Mouse (Mus musculus) left cerebral cortex, postnatal 14 days (tissue): ENCODE results near the gene Eid3. TPM values are rescaled to one million over a fixed set of nuclear protein-coding genes. Genes with fewer than 3 reads are reported as not detected.

Source experiments
- DNase-seq, 2 experiments: peaks; one replicate each; pipeline ENCODE4 v3.0.0; 2021 to 2022; ENCODE audit warnings: low spot score in 2 of 2, mixed read lengths in 1 of 2
- intact Hi-C: fragments of 180-260 bp; cut with DNase I; formaldehyde crosslinking; loops from one replicate; pipeline ENCODE4 v1.15.1; 2025
- long read RNA-seq, 2 experiments: library from polyadenylated mRNA; stranded (forward); transcript quantifications; one replicate each; pipeline ENCODE4 v2.0.0; 2021
- total RNA-seq, 2 experiments: library from RNA; stranded (reverse); gene quantifications; 2 replicates each; pipeline ENCODE4 v1.2.3; 2021

Eid3 gene
- 1 to 10 TPM; 1.1 to 2.2 TPM for total RNA-seq
- long read RNA-seq, experiment 1: 0 reads
- long read RNA-seq, experiment 2: 0 reads

DNA sequence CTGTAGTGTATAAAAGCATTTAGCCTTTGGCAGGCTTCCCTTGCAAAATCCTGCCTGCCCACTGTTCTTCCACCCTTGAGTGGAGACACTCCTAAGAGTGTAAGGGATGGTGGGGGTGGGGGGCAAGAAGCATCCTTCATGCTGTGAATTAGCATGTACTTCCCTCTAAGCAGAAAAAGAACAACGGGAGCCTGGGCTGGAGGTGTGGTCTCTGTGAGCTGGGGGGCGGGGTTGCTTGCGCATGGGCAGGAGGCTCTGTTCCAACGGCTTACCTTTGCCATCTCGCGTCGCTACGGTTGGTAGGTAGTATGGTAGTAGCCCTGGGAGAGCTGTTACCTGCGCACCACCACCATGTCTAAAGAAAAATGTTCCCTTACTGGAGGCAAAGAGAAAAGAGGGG, at the start of gene Eid3:
Gene Eid3, plus strand, starts transcription at position 271 of the 400 bp plus-strand sequence.
- intact Hi-C loops: no loop called here
- DNase-seq: no peak

DNA sequence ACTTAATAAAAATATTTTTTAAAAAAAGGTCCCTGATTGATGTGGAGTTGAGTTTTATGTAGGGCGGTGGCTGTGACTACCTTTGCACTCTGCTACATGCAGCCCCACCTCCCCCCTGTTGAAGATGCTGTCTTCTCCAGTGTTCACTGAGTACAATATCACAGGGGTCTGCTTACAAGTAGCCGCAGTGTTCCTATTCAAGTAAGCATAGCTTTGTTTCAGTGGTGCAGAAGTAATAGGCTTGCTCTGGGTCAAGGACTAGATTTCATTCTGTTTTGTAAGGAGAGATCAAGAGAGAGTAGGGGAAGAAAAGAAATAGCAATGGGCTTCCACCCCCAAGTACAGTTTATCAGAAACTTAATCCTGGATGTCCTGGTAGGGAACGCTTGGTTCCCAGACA, 48.9 kb upstream of the Eid3 start:
- DNase-seq: no peak
- intact Hi-C loops: no loop called here

DNA sequence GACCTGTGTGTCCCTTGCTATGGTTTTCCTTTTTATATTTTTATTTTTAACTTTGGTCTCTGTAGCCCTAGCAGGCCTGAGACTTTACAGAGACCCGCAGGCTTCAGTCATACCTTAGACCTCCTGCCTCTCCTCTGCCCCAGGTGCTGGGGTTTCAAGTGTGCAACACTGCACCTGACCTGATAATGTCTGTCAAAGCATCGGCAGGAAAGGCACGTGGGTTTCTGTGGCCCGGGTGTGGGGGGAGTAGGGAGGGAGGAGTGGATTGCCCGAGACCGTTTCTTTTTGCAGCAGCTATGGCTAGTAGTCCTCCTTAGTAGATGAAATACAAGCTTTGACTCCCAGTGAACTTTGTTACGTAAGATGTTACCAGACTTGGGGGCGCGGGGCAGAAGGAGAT, 48.5 kb upstream of the Eid3 start:
- no peak for DNase-seq
- intact Hi-C loops: no loop called here

DNA sequence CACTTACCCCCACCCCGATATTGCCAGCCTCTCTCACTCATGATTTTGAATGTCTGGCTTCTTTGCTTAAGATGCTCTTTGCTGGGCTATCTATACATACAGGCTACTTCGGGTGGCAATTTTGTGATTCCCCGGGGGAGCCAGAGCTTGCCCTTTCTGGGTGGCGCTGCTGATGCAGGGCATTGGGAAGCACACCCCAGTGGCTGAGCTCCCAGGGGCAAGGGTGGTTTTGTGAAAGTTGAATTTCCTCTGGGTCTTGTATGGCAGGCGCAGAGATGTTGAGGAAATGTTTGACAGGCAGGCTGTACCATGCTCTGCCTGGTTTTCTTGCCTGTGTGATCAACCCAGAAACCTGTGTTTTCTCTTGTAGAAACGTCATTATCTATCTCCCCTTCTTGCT, 47.8 kb upstream of the Eid3 start:
- no peak for DNase-seq
- intact Hi-C loops: no loop called here

DNA sequence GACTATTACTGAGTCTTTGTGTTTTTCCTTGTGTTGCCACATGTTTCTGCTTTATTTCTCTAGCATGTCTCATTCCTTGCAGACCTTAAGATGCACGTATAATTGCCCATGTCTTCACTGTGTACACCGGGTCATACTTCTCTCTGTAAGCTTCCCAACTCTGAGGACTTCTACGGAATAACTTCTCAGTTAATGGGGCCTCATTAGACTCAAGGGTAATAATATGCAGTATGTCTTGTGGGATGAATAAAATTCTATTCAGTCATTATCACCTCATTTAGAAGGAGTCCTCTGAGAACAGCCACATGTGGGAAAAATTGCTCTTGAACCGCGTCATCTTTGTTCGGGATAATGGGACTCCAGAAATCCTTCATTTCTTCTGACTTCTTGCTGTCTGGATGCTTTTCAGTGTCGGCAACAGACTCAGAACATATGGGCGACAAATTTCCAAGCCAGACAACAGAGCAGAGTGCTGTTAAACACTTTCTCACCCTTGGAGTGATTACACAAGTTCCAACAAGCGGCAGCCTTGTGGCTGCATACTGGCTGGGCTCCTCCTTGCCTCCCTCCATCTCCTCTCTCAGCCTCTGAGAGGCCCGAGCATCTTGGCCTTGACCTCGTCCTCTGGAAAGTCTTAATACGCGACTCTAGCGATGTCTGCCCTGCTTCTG, 43.2 kb upstream of the Eid3 start:
- no peak for DNase-seq
- intact Hi-C loops: loop anchor here (5.0 kb wide), 1 partner anchor 39 kb away; no protein-coding TSS in a partner anchor

DNA sequence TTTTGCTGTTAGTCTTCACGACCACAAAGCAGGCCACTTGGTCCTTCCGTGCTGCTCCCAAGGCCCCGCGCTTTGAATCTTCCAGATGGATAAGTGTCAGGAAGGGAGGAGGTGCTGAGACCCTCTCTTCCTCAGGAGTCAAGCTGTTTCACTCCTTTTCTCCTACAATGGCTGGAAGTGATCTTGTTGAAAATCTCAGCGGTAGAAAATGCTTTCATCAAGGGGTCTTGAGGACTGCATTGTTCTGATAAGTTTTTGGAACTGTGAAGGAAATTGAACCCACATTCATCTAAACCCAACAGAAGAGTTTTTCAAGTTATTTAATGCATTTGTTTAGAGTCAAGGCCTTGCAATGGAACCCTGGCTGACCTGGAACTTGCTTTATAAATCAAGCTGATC, 42.6 kb upstream of the Eid3 start:
- intact Hi-C loops: loop anchor here (5.0 kb wide), 1 partner anchor 39 kb away; no protein-coding TSS in a partner anchor
- no peak for DNase-seq

DNA sequence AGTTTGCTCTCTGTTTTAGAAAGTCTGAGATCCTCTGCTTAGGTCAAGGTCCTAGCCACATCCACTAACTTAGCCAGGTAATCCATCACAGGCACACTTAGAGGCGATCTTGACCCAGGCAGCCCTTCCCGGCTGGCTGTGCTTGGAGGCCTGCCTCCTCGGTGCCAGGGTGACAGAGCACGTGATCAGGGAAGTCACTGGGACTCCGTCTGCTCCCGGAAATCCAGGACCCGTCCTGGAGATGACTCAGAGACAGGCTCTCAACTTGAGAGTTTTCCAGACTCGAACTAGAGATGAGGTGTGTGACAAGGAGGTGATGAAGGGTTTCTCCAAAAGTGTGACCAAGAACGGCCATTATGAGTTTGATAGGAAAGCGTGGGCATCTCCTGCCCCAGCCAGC, 41.9 kb upstream of the Eid3 start:
- intact Hi-C loops: loop anchor here (5.0 kb wide), 1 partner anchor 38 kb away; no protein-coding TSS in a partner anchor
- DNase-seq: no peak

DNA sequence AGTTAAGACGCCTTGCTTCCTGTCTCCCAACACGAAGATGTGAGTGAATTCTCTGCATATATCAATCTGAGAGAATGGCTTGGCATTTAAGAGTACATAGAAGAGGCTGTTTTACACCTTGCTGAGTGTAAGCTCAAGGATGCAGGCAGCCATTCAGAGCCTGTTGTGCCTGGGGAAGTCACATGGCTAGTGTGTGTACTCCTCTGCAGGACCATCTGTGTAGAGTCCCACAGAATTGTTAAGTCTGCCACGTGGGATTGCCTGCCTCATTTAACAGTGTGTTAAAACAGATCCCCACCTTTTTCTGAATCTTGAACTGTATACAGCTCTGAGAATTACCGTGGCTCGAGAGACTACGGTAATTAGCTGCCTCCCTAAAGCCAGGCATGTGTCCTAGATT, 39.9 kb upstream of the Eid3 start:
- intact Hi-C loops: no loop called here
- peak; percentile 24 for DNase-seq

DNA sequence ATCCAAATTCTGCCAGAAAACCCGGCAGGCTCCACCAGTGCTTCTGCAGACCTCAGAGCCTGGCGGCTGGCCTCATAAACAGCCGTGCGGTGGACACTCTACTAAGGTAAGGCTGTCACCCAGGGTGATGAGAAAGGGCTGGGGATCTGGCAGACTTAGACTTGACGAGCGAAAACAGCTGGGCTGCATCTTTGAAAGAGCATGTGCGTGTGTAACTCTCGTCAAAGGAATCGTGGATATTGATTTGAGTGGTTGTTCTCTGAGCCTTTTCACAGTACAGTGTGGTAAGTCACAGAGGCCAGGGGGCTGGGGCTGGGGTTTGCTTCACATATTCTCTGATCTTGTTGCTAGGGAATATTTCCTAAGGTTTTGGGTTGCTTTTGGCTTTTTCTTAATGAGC, 32.5 kb upstream of the Eid3 start, which contains the start of gene Txnrd1:
Gene Txnrd1, plus strand, starts transcription at position 26 of the 400 bp plus-strand sequence.
- no peak for DNase-seq
- intact Hi-C loops: no loop called here

DNA sequence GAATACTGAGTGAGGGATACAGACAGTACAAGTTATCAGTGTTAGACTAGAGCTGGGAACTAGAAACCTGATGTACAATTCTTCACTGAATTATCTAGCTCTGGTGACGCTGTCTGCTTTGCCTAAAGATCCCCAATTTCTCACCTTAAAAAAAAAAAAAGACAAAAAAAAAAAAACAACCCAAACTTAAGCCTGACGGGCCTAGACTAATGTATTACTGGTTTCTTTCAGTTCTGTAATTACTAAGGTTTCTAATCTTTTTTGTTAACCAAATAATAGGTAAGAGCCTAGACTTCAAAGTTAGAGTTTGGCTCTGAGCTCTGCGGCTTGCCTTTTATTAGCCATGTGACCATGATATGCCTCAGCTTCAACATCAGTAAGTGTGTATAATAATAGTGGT, 30.5 kb upstream of the Eid3 start:
- DNase-seq: no peak
- intact Hi-C loops: no loop called here

DNA sequence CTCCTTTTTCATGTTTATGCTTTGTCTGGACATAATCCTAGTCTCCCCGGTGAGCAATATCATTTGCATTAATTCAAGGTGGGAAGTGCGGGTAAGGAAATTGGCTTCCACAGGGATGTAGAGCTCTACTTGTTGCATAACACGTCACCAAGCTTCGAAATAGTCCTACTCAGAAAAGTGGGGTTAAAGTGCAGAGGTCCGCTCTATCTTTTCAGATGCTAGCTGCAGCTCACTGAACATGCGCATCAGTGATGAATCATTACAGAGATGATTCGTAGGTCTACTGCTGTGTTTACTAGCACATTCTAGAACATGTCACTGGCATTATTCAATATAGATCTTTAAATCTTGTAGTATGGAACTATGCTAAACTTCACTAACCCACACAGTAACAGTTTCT, 28.0 kb upstream of the Eid3 start:
- intact Hi-C loops: no loop called here
- no peak for DNase-seq

DNA sequence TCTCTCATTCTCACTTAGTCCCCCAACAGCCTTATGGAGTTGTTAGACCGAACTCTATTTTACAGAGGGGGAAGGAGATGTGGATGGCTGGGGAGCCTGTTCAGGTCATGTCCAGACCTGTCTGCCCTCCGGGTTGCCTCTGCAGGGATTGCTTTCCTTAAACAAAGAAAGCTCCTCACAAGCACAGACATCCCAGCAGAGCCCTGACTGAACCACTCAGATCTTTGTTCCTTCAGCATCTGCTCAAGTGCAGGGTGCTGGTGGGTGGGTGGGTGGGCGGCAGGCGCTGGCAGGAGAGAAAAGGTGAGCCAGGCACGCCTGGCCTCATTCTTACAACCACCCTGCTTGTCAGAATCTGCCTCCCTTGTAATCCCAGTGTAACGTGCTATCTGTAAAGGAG, 22.3 kb upstream of the Eid3 start:
- intact Hi-C loops: no loop called here
- no peak for DNase-seq

DNA sequence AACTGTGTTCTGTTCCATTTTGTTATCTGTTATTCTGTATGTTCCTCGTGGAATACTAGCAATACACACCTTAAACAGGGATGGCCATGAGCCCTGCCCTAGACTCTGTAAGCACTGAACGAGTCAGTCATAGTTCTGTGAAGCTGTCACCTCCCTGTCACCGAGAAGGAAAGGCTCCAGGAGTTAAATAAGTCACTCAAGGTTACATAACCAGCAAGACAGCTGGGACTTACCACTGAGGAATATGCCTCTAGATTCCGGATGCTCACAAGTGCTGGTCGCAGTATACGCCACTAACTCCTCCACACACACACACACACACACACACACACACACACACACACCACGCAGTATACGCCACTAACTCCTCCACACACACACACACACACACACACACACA, 21.7 kb upstream of the Eid3 start:
- intact Hi-C loops: no loop called here
- no peak for DNase-seq

DNA sequence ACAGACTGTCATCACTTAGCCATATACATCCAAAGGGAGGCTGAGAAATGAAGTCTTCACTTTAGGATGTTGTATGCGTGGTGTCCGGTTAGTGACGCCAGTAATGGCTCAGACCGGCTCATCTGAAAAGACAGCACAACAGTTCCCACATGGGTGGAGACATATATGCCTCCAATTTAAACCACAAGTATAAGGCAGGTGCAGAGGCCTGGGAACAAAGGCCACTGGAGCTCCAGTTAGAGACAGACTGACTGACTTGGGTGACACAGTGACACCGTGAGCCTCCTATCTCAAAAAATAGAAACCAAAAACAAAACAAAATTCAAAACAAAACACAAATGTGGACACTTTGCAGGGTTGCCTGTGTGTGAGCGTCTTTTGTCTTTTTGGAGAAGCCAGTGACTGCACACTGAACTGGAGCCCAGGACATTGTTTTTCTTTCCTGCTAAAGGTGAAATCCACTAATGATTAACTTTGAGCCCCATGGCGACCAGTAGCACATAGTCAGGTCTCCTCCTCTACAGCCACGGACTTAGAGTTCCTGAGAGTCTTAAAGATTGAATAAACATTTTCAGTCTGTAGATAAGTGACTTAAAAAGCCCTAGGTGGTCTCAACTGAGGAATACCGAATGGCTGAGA, 18.5 kb upstream of the Eid3 start:
- intact Hi-C loops: no loop called here

DNA sequence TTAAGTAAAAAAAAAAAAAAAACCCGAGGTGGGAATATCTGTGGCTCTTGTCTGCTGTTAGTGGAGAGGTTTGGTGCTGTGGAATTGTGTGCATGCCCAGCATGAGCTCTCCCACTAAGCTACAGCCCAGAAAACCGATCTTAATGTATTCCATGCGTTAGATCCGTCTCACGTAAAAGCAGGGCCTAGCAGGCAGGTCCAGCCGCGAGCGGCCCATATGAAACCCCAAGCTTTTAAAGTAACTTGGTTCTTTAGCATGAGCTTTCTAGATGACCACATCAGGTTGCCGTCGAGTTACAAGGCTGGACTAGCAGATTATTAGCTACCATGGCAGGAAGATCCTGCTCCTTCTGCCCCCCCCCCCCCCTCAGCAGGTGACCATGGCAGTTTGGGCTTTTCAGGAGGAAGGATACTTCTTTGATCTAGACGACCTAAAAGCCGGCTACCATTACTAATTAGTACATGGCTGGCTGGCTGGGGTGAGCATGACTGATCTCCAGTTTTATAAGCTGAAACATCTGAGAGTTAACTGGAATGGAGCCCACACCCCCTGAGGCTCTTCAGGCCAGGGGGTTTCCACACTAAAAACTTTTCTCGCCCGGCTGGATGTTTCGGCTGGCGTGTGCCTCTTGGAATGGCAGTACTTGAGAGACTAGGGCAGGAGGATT, 16.6 kb upstream of the Eid3 start:
- intact Hi-C loops: no loop called here

More for the DNA sequence above, 18.5 kb upstream of the Eid3 start:
- DNase-seq: no peak

DNA sequence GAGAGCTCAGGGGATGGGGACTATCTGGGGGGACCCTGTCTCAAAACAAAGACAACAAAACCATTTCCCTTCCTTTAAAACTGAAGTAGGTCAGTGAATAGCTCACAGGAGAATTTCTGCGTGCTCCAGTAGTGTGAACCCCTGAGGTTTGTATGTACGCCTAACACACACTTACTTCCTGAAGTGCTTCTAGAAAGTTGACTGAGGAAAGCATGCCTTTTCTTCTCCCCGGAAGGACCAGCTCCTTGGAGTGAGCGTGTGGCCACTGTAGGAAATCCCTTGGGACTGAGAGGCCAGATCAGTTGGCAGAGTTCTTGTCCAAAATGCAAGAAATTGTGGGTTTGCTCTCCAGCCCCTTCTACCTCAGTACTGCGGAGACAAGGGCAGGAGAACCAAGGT, 16.1 kb upstream of the Eid3 start:
- DNase-seq: no peak
- intact Hi-C loops: no loop called here

More for the DNA sequence above, 16.6 kb upstream of the Eid3 start:
- DNase-seq: no peak

DNA sequence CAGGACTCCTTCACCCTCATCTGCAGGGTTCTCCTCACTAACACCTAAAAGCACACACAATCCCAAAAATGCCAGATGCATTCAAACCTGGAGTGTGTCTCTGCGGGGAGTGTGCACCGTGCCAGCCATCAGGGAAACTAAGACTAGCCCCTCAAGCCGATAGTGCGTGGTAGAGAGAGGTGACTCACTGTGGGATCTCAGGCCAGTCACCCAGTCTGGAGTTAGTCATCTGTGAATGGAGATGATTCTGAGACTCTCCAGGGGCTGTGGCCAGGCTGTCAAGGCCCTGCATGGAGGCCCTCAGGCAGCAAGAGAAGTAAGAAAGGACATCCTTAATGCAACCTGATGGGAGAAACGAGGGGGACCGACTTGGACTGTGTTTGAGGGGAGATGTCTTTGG, 14.7 kb upstream of the Eid3 start:
- intact Hi-C loops: no loop called here

DNA sequence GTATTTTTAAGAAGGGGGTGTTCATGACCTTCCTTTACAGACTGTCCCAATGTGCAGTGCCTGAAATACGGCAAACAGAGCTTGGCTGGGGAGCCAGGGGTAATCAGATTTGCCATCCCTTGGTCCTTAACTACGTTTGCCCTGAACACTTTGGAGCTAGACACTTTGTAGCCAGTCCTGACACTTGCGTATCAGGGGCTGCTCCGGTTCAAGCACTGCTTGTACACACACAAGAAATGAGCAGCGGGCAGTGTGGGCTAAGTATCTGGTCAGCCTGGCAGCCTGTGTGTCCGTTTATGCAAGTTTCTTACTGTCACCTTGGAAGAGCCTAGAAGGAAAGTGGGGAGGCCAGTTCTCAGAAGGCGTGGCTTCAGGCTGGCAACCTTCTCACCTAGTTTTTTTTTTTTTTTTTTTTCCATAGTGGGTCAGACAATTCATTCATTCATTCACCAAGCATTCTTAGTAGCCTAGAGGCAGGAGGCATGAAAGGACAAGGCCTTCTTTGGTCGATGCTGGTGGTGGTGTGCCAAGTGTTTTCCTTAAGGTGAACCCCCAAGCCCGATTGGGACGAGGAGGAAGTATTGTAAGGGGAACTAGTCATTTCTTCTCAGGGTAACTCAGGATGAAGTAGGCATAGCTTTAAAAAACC, 8.3 kb upstream of the Eid3 start:
- intact Hi-C loops: no loop called here
- DNase-seq: no peak

More for the DNA sequence above, 14.7 kb upstream of the Eid3 start:
- no peak for DNase-seq

DNA sequence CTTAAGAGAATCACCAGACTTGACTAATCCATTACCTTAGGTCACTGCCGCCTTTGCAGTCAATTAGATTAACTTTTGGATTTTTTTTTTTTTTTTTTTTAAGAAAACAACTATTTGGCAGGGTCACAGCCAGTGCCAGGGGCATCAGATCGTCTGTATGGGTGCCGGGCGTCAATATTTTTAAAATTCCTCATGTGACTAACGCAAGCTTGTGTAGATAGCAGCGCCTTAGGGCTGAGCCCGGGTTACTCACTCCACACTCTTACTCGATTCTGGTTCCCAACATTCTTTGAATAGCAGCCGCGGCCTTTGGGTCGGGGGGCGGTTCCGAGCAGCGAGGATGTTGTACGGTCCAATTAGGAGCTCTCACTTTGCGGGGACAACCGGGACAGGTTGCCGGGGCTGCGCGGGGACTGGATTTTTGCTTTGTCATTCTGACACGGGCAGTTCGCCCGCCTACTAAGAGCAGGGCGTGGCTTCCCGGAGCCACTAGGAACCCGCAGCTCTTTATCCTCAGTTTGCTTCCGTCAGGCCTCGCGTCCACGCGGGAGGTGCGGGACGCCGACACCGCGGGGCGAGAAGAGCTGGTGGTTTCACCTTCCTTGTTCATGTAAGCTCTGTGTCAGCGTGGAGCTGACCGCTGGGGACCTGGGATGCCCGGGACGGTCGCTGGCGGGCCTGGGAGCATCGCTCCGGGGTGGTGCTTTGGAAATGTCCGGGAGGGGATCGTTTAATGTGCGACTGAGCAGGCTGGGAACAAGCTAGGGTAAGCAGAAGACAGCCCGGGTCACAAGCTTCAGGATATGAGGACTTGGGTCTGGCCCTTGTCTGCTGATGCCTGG, 7.5 kb upstream of the Eid3 start:
- intact Hi-C loops: no loop called here
- DNase-seq: peak; percentile 91 to 94
